Mouse (Mus musculus): ENCODE results near the gene Tcea2. TPM values are rescaled to one million over a fixed set of nuclear protein-coding genes. Genes with fewer than 3 reads are reported as not detected.

Gene Tcea2
- 10 to 100 TPM; 57.8 to 62.4 TPM for total RNA-seq (2021)

DNA sequence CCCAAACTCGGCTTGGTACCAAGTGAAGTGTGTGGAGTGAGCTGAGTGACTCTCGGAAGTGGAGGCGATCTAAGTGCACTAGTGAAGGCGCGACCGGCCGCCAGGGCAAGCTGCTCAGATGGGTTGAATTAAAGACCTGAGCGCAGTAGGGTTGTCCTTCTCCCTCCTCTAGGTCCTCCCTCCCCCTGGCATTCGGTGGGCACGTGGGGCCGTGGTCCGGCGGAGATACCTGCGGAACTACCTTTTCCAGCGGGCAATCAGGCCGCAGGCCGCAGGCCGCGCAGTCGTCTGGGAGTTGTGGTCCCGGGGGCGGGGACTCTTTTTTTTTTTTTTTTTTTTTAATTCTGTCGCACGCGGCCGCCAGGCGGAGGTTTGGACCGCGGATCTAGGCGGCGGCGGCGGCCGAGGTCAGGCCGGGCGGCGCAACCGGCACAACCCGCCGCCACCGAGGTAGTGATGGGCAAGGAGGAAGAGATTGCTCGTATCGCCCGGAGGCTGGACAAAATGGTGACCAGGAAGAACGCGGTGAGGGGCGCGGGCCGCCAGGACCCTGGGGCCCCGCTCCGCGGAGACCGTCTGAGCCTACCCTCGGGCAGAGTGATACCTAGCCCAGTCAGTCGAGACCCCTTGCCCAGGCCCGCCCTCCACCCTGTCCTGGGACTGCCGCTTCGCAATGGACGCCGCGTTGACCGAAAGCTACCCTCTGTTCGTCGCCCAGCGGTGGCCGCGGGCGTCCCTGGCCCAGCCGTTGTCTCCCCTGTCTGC is at the start of gene Tcea2:
Tcea2 (plus strand) TSS at position 360 of the 765 bp plus-strand sequence.
- peak; percentile 74 for DNase-seq
- intact Hi-C loops (cut with DNase I), result no loop called here

DNA sequence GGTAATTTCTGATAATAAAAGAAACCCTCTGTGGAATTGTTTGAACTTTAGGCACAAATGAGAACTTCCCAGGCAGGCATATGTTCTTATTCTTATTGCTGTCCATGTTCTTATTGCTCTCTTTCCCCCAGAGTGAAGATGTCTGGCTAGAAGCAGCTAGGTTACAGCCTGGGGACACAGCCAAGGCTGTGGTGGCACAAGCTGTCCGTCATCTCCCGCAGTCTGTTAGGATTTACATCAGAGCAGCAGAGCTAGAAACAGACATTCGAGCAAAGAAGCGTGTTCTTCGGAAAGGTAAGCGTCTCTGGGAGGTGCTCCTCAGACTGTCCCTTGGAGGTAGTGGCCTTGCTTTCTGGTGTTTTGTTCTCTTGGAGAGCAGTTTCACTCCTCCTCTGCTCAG is 47.5 kb upstream of the Tcea2 start:
- DNase-seq, result no peak
- intact Hi-C loops (cut with DNase I), result no loop called here

GRCm38 (mm10) chr2:181635865-181636264 is 44.2 kb upstream of the Tcea2 start:
- no peak for DNase-seq
- intact Hi-C loops (cut with DNase I), result no loop called here

- peak; percentile 61 for DNase-seq
- intact Hi-C loops (cut with DNase I), result loop anchor here (10.0 kb wide), 1 partner anchor 210 kb away; no protein-coding TSS in a partner anchor
Observed at GRCm38 (mm10) chr2:181644361-181644760, 35.7 kb upstream of the Tcea2 start.

GRCm38 (mm10) chr2:181645666-181646065 is 34.4 kb upstream of the Tcea2 start:
- intact Hi-C loops (cut with DNase I), result loop anchor here (10.0 kb wide), 1 partner anchor 209 kb away; no protein-coding TSS in a partner anchor
- DNase-seq, result no peak

DNA sequence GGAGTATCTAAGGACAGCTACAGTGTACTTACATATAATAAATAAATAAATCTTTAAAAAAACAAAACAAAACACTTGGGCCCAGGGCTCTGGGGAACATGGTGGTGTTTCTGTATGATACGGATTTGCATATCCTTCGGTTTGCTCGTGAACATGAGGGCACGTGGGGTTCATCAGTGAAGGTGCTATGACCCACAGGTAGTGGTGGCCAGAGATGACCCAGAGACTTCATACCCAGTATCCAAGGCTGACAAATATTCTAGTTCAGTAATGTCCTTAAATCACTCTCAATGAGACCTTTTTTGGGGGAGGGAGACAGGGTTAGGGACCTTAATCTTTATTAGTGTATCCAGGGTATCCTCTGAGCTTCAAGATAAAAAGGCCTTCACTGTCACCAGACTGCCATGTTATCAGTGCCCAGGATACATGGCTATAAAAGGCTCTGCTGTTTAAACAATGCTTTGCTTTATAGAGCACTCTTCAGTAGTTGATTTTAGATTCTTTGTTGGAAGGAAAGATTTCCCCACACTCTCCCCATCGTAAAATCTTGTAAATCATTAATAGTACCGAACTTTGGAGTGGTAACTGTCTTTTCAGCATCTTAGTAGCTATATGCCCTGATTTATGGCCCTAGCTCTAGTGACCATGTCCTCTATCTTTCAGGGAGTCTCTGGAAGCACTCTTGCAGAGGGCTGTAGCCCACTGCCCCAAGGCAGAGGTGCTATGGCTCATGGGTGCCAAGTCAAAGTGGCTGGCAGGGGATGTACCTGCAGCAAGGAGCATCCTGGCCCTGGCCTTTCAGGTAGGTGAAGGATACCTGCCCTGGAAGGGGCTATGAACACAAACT is 33.3 kb upstream of the Tcea2 start:
- intact Hi-C loops (cut with DNase I), result loop anchor here (10.0 kb wide), 1 partner anchor 208 kb away; no protein-coding TSS in a partner anchor
- no peak for DNase-seq

DNA sequence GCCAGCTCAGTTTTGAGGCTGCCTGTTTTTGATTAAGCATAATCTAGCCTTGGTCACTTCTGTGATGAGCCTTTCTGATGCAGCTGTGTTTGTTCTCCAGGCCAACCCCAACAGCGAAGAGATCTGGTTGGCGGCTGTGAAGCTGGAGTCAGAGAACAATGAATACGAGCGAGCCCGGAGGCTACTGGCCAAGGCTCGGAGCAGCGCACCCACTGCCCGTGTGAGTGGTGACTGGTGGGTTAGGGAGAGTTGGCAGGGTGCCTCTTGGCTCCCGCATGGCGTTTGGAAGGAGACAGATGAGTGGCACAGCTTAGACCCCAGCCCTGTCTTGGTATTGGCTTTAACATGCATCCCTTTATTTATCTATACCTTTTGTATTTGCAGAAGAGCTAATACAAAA is 31.2 kb upstream of the Tcea2 start:
- intact Hi-C loops (cut with DNase I), result loop anchor here (10.0 kb wide), 1 partner anchor 206 kb away; no protein-coding TSS in a partner anchor
- peak; percentile 69 for DNase-seq

DNA sequence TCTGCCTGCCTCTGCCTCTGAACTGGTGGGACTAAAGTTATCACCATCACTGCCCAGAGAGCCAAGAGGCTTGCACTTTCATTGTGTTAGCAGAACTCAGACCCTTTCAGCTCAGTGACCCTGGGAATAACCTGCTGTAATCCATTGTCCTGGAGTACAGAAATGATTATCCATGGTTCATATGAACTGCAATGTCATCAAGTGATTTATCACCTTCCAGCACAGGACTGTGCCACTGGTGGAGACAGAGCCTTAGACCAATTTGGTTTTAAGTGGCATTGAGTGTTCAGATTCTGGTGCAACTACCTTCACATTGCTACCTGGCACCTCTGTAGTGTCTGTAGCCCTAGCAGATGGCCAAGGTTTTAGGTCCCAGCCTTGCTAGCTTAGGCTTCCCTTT is 27.0 kb upstream of the Tcea2 start:
- DNase-seq, result no peak
- intact Hi-C loops (cut with DNase I), result no loop called here

DNA sequence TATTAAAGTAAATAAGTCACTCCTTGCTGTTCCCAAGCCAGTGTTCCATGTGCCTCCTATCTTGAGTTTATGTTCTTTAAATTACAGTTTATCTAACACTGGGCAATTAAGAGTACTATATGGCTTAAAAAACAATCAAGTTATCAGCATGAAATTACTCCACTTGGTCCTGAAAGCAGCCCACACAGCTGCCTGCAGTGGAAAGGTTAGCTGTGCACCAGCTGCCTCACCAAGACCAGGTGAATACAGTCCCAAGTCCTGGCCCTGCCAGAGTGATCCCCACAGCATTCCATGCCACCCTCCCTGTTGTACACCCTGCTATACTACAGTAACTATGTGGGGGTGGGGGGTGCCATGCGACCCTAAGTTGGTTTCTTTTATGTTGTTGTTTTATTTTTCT is 26.6 kb upstream of the Tcea2 start:
- intact Hi-C loops (cut with DNase I), result no loop called here

DNA sequence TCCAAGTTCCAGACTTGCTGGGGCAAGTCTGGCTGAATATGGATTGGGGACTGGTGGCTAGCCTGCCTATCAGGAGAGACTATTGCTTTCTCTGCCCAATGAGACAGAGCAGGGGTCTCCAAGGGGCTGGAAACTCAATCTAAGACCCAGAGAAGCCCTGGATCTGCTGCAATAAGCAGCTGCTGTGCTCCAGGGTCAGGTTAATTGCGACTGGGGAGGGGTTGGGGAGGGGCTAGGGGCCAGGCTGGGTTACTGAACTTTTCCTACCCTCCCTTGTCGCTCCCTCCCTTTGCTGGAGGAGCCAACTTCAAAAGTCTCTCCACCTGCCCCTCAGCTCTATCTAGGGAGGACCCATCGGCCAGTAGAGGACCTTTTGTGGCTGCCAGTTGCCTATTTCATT is 23.4 kb upstream of the Tcea2 start, which contains the start of gene Gm29797:
Gm29797 (plus strand) TSS at position 301 of the 400 bp plus-strand sequence.
- intact Hi-C loops (cut with DNase I), result no loop called here
- DNase-seq, result no peak

More for the DNA sequence above, 26.6 kb upstream of the Tcea2 start:
- no peak for DNase-seq

DNA sequence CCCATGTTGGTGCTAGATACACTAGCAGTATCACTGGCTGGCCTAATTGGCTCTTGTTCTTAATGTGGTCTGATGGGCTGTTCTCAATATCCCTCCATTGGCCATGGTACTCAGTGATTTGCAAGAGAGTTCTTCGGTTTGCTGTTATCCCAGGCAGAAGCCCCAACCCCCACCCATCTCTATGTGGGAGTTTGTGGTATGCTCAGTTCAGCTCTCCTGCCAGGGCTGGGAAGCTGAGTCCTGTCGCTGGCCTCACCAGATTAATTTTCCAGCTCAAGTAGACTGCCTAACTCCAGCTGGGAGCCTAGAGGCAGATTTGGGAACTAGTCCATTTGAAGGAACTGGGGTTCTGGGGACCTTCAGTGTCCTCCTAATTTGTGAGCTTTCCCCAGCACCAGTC is 22.7 kb upstream of the Tcea2 start:
- intact Hi-C loops (cut with DNase I), result no loop called here
- DNase-seq, result no peak

- intact Hi-C loops (cut with DNase I), result no loop called here
- no peak for DNase-seq
Observed at GRCm38 (mm10) chr2:181658528-181658927, 21.6 kb upstream of the Tcea2 start.

DNA sequence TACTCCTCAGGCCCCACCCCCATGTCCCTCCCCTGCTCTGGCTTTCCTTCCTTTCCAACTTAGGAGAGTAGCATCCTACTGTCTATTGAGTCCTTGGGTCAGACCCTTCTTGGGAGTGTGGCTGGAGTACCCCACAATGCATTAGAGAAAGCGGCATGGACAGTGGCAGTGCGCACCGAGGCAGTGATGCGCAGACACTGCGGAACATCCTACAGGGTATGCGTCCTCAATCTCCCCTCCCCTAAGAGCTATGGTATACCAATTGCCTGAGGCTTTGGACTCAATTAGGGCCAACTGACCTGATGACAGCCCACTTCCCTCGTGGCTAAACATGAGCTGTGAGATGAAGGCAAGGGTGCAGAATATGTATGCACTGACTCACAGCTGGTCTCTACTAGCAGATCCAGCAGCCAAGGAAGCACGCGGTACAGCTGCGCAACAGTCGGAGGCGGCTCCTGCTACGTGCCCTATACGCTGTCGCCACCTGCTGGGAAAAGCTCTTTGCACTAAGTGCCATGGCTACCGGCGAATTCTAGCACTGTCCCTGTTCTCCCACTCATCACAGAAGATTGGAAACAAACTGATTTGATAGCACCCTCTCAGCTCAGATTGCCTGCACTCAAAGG is 21.1 kb upstream of the Tcea2 start:
- intact Hi-C loops (cut with DNase I), result no loop called here
- no peak for DNase-seq

DNA sequence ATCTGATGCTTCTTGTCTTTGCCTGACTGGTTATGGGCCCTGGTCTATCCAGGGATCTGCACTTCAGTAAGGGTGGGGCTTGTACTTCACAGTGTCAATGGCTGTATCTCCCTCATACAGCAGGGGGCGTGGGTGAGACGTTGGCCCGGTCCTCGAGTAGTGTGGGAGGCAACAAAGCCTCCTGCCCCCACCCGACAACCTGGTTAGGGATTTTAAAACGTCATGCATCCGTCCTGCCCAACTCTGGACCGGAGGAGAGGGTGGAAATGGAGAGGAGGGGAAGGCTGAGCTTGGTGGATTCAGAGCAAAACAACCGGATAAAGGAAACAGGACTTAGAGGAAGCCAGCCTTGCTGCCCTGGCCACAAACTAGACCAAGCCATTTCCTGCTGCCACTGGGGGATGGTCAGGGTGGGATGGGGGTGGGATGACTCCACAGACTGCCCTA is 20.5 kb upstream of the Tcea2 start:
- intact Hi-C loops (cut with DNase I), result no loop called here

DNA sequence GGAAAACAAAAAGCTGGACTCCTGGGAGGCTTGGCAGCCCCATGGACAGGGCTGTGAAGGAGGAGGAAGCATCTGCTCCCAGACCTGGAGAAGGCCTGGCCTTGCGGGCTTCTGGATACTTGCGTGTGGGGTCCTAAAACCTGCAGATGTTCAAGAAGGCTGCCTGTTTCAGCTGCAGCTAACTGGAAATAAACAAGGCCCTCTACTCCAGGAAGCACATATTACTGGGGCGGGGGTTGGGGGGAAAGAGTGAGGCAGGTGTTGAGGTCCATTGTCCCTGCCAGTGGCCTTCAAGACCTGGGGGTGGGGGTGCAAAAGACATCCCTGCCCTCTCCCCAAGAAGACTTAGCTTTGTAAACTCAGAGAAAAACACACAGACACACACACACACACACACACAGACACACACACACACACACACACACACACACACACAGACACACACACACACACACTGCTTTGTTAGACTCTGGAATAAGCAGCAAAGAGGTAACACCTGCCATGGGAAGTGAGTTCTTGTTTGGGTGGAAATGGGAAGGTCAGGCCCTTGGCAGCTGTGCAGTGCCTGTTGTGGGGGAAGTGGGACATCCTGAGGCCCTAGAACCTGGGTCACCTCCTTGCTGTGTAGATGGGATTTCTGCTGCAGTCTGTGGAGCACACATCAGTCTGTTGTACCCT is 17.4 kb upstream of the Tcea2 start:
- no peak for DNase-seq
- intact Hi-C loops (cut with DNase I), result no loop called here

More for the DNA sequence above, 20.5 kb upstream of the Tcea2 start:
- DNase-seq, result peak; percentile 83

DNA sequence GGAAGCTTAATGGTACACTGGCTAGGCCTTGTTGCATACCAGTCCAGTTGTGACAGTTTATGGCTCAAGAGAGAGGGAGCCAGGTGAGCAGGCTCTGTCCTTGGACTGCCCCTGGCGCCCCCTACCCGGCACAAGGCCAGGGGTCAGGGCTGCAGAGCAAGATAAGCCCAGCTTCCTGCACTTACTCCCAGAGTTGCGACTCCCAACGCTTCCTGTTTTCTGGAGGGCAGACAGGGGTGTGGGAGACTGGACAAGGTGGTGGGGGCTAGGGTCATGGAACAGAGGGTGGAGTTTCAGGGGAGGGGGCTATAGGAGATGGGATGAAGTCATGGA is 16.8 kb upstream of the Tcea2 start:
- intact Hi-C loops (cut with DNase I), result no loop called here
- no peak for DNase-seq

DNA sequence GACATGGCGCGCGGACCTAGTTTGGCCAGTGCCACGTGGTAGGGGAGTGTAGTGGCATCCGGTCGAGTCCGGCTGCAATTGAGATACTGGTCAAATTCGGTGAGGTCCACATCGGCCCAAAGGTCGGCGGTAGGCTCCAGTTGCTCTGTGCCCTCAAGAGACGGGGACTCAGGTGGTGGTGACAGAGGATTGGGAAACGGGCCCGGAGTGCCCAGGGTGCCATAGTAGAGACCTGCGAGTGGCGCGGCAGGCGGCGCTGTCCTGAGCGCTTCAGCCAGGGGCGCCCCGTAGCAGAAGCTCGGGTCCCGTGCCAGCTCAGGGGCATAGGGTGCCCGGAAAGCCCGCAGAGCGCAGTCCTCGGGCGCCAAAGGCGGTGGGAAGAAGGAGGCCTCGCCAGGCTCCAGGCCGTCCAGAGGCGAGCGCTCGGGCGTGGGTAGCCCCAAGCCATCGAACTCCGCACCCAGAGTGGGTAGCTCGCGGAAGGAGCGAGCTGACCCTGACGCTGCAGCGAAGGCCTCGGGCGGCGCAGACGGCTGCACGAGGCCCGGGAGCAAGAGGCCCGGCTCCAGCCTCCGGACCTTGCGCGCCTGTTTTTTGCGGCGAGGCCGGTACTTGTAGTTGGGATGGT is 9.7 kb upstream of the Tcea2 start:
- intact Hi-C loops (cut with DNase I), result no loop called here

GRCm38 (mm10) chr2:181670913-181671311 is 9.2 kb upstream of the Tcea2 start:
- no peak for DNase-seq
- intact Hi-C loops (cut with DNase I), result no loop called here

More for the DNA sequence above, 9.7 kb upstream of the Tcea2 start:
- no peak for DNase-seq

DNA sequence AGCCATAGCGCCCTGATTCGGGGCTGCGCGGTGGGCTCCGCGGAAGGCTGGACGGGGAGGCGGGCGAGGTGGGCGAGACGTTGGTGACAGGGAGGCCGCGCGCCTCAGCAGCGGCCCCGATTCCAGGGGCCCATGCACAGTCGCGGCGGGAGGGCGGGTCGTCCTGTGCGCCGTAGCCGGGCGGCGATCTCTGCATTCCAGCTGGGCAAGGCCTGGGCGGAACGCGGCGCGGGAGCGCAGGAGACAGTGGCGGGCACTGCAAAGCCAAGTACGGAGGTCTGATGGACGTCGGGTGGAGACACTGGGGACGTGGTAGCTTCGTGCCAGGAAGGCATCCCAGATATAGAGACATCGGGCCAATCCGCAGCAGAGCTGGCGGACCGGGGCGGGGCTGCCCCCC is 8.8 kb upstream of the Tcea2 start, which contains the start of gene Sox18:
Sox18 (minus strand) TSS at position 315 of the 400 bp plus-strand sequence.
- intact Hi-C loops (cut with DNase I), result no loop called here
- DNase-seq, result peak; percentile 46

DNA sequence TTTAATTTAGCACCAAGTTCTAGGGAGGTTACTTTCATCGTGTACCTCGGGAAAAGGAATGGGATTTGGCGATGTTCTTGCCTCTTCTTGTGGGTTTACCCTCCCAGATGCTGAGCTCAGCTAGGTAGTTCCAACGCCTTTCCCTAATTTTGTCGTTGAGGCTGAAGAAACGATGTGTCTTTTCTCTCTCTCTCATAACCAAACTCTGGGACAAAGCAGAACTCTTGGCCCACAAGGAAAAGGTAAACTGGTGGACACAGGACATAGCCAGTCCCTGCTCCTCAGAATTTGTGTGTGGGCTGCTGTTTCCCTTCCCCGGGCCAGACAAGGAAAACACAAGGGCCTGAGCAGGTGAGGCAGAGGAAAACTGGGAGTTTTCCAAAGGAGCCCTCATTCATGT is 8.1 kb upstream of the Tcea2 start:
- DNase-seq, result no peak
- intact Hi-C loops (cut with DNase I), result no loop called here
